Mouse (Mus musculus) kidney, adult 2 months (tissue): Measurements from ENCODE around the gene Gm28044. TPM values are rescaled to one million over a fixed set of nuclear protein-coding genes. Genes with fewer than 3 reads are reported as not detected.
"Not testable (repeated sequence)": the region's sequence is repeated elsewhere in the genome, so short reads cannot be mapped to it uniquely, and the experiment has no call there.

Experiments used
- DNase-seq: peaks from one replicate; pipeline ENCODE4 v3.0.0; 2021
- H3K27ac ChIP-seq: fragments of 200-500 bp; 2 replicates; pipeline ENCODE4 v1.5.1; 2012; ENCODE audit warnings: low read depth, low read length, control low read depth, inconsistent platforms; ENCODE audit not compliant: insufficient read depth
- H3K27me3 ChIP-seq: fragments of 200-500 bp; replicated peaks from 2 replicates; pipeline ENCODE4 v1.6.1; 2012; ENCODE audit warnings: mild to moderate bottlenecking, moderate library complexity, low read length, inconsistent platforms; ENCODE audit not compliant: control insufficient read depth, insufficient read depth
- H3K36me3 ChIP-seq: fragments of 200-500 bp; 2 replicates; pipeline ENCODE4 v1.6.1; 2012; ENCODE audit warnings: mild to moderate bottlenecking, moderate library complexity, low read length, inconsistent platforms; ENCODE audit not compliant: control insufficient read depth, insufficient read depth
- H3K4me1 ChIP-seq: fragments of 200-500 bp; 2 replicates; pipeline ENCODE4 v1.6.1; 2011; ENCODE audit warnings: low read length; ENCODE audit not compliant: control insufficient read depth, insufficient read depth
- H3K4me3 ChIP-seq: fragments of 200-500 bp; 2 replicates; pipeline ENCODE4 v1.5.1; 2011; ENCODE audit warnings: mild to moderate bottlenecking, low read depth, low read length, control low read depth; ENCODE audit not compliant: insufficient read depth
- CTCF ChIP-seq: fragments of 200-500 bp; conservative IDR thresholded peaks from 2 replicates; pipeline ENCODE4 v1.5.1; 2011; ENCODE audit warnings: low read depth, mild to moderate bottlenecking, control low read depth, low read length, moderate library complexity, mixed read lengths; ENCODE audit not compliant: insufficient read depth, insufficient read length
- POLR2A ChIP-seq: fragments of 200-500 bp; IDR thresholded peaks from one replicate; pipeline ENCODE4 v1.6.1; 2011; ENCODE audit warnings: low read depth, low read length, control low read depth
- WGBS: fragments of 180-500 bp; shearing (Covaris S2); methylation state at CpG from one replicate; pipeline ENCODE4 v1.1.7; 2018; 5-methylcytosine and 5-hydroxymethylcytosine counted together
- polyA plus RNA-seq: library from polyadenylated mRNA; depleted of rRNA; stranded (reverse); fragments of >200 nt; gene quantifications from 2 replicates; pipeline ENCODE4 v1.2.3, GENCODE M21; 2012; rRNA removed

Gene Gm28044
- polyA plus RNA-seq = 0.20 TPM in 1 of 2 replicates, not detected in the other

GRCm38 (mm10) chr13:67360131-67360744 is at the start of gene Gm28044, which contains the start of gene Zfp953:
Gene Gm28044, minus strand, starts transcription at chr13:67360536.
Gene Zfp953, minus strand, starts transcription at chr13:67360605.
- Histone ChIP-seq H3K36me3 (no peaks in the 10 kb centered on the region), H3K27me3 (no peaks in the 10 kb centered on the region), H3K27ac (peak within 1 kb of the TSS; percentile 79), H3K4me1 (no peaks in the 10 kb centered on the region; the same call in 1 of the 2 replicates), H3K4me3 (peak within 1 kb of the TSS; percentile 82)
- TF ChIP-seq CTCF = 0 out of 2 replicates have a peak, but pooled peaks have one; percentile 7
- no peak for TF ChIP-seq POLR2A
- under 1% methylated on average over 15 of the region's 15 CpGs for WGBS
- peak; percentile 96 for DNase-seq

DNA sequence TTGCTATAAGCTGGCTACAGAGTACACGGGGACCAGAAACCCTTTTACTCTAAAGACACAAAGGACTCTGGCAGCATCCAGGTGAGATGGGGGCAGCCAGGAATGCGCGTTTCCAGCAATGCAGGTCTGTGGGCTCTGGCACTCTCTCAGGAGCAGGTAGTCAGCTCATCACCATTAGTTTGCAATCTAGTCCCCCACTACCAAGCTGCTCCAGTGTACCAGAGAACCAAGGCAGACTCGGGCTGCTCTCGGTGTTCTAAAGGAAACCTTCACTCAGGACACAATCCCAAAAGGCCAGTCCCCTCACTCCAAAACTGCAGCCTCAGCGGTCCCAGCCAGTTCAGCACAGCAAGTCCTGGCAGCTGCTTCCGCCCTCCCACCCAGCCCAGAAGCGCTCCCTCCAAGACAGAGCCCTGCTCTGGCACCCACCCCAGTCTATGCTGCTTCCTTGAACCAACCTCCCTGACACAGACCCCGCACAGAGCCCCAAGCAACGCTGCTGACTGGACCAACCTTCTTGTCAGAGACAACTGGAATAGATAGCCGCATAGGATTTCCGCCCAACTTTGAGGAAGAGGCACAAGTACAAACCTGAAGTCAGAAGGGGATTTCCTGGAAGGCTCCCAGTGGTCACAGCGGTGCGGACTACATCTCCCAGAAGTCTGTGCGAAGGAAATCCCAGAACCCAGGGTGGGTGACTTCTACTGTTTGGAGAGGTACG is 39.0 kb upstream of the Gm28044 start, which contains the start of gene Zfp429:
Gene Zfp429 (minus strand): TSS at position 637 of the 721 bp plus-strand sequence.
- 4% methylated on average over 16 of the region's 16 CpGs for WGBS
- Histone ChIP-seq H3K4me3 (peak within 1 kb of the TSS; percentile 89), H3K27ac (peak within 1 kb of the TSS; percentile 28; the same call in 1 of the 2 replicates)
- H3K4me1 ChIP-seq, H3K36me3 ChIP-seq, H3K27me3 ChIP-seq: not testable (repeated sequence)
- peak; percentile 86 for DNase-seq

- H3K27ac ChIP-seq, H3K36me3 ChIP-seq, DNase-seq, H3K4me3 ChIP-seq, H3K4me1 ChIP-seq, H3K27me3 ChIP-seq: not testable (repeated sequence)
- WGBS = 82% methylated on average over 3 of the region's 3 CpGs
Observed at GRCm38 (mm10) chr13:67376255-67376654, 15.9 kb upstream of the Gm28044 start.

- H3K4me3 ChIP-seq = peak within 1 kb of the TSS; percentile 48
- not testable (repeated sequence) for H3K36me3 ChIP-seq, H3K27ac ChIP-seq, H3K27me3 ChIP-seq, H3K4me1 ChIP-seq
- DNase-seq = peak; percentile 87
- WGBS = 16% methylated on average over 13 of the region's 15 CpGs
Observed at GRCm38 (mm10) chr13:67375050-67375911, 14.9 kb upstream of the Gm28044 start, which contains the start of the genes Gm28041 and Zfp456. Gene Gm28041, minus strand, starts transcription at chr13:67375733. Gene Zfp456, minus strand, starts transcription at chr13:67375810.

DNA sequence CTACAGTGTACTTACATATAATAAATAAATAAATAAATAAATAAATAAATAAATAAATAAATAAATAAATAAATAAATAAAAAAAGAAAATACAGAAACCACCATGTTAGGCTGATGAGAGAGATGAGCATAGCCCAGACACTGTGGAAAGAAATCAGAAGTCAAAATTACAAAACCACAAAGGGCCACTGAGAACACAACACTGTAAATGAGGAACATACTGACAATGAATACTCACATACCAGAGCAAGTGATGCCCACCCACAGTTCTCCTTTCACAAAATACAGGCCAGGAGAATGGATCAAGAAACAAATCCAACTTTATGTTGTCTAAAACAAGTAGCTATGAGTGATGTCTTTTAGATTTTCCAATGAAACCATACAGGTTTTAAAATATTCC is 8.5 kb downstream of the Gm28044 start:
- no peak for TF ChIP-seq CTCF
- no peak overlapping the region for H3K27ac ChIP-seq
- no peak overlapping the region for H3K4me3 ChIP-seq
- DNase-seq = no peak
- no peaks in the 10 kb centered on the region for H3K4me1 ChIP-seq
- H3K36me3 ChIP-seq = no peaks in the 10 kb centered on the region
- no peaks in the 10 kb centered on the region for H3K27me3 ChIP-seq

DNA sequence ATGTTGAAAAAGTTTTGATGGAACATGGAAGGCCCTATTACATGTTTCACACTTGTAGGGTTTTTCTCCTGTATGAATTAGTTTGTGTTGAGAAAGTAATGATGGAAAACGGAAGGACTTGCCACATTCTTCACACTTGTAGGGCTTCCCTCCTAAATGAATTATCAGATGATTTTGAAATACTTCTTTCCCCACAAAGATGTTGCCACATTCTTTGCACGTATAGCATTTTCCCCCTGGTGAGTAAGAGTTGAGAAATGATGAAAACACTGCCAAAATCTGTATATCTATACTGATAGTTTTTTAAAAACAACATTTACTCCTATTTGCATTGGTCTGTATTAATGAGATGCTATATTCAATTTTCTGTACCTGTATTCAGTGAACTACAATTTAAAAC is 16.9 kb downstream of the Gm28044 start:
- DNase-seq = no peak
- Histone ChIP-seq H3K4me3 (no peak overlapping the region), H3K4me1 (no peaks in the 10 kb centered on the region), H3K27me3 (no peaks in the 10 kb centered on the region), H3K36me3 (peaks cover 3% of the 10 kb centered on the region), H3K27ac (no peak overlapping the region)
- TF ChIP-seq POLR2A (no peak), CTCF (no peak)
- WGBS = 93% methylated on average over 2 of the region's 2 CpGs

DNA sequence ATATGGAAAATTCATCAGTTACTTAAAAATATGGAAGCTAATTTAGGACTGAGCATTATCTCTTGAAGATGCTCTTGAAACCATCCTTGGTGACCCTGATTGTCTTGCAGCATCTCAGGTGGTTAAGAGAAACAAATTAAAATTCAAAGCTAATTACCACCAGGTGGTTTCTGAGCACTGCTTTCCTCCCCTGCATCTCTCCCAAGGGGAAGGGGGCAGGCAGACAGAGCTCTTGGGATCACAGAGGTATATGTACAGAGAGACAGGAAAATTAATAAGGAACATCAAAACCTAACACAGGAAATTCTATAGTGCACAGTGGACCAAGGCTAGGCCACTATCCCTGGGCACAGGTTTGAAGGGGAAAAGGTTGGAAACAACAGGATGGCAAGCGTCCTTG is 27.5 kb downstream of the Gm28044 start:
- DNase-seq = no peak
- no peaks in the 10 kb centered on the region for H3K36me3 ChIP-seq
- H3K27ac ChIP-seq = no peak overlapping the region
- TF ChIP-seq POLR2A = no peak
- H3K27me3 ChIP-seq = no peaks in the 10 kb centered on the region
- H3K4me3 ChIP-seq = peak overlapping the region; percentile 60; the same call in 1 of the 2 replicates
- no peaks in the 10 kb centered on the region for H3K4me1 ChIP-seq
- 71% methylated on average over 1 of the region's 1 CpGs for WGBS
